Mouse (Mus musculus) adrenal gland, postnatal 25 days (tissue): Measurements from ENCODE around the gene Poc1a. TPM values are rescaled to one million over a fixed set of nuclear protein-coding genes. Genes with fewer than 3 reads are reported as not detected.

Experiments used
- DNase-seq: peaks from one replicate; pipeline ENCODE4 v3.0.0; 2021; ENCODE audit warnings: mixed read lengths
- total RNA-seq: library from RNA; stranded (reverse); gene quantifications from 2 replicates; pipeline ENCODE4 v1.2.3, GENCODE M21; 2021

Poc1a gene
- total RNA-seq, 1 experiment from 2014 or later: 6.3 TPM

DNA sequence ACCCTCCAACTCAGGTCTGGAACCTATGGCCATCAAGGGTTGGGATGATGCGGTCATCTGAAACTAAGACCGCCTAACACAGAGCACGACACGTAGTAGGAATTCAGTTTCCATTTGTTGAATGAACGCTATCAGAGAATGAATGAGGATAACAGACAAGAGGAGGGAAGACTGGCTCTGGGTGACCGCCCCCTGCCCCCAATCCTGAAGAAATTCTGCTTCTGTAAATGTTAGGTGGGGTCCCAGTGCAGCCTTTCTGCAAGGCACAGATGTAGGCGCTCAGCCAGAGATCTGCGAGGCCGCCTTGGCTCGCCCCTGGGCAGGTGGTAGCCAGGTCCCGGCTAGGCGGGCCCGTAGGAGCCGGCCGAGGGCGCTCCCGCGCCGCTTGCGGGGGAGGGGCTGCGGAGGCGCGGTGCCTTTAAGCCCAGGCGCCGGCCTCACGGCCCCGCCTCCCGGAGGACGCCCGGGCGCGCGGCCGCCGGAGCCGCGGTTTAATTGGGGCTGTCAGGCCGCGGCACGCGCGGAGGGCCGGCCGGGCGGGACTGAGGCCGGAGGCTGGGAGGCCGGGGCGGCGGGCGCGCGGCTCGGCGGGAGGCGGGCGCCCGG, 87.4 kb downstream of the Poc1a start, which contains the start of gene Dusp7:
Dusp7 (plus strand) TSS at position 521 of the 606 bp plus-strand sequence.
- DNase-seq: peak; percentile 88

DNA sequence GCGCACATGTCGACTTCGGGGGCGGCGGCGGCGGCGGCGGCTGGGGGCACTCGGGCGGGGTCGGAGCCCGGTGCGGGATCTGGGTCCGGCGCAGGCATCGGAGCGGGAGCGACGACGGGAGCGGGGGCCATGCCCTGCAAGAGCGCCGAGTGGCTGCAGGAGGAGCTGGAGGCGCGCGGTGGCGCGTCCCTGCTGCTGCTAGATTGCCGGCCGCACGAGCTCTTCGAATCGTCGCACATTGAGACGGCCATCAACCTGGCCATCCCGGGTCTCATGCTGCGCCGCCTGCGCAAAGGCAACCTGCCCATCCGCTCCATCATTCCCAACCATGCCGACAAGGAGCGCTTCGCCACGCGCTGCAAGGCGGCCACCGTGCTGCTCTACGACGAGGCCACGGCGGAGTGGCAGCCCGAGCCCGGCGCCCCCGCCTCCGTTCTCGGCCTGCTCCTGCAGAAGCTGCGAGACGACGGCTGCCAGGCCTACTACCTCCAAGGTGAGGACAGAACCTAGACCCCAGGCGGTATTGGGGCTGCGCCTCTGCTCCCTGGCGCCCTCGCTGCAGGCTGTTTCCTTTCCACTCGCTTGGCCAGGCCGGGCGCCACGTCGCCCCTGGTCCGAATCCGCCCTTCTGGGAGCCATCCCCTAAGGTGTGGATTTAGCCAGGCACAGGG, 88.1 kb downstream of the Poc1a start:
- DNase-seq: peak; percentile 59

GRCm38 (mm10) chr9:106369801-106370485, 89.1 kb downstream of the Poc1a start:
- no peak for DNase-seq

- DNase-seq: no peak
These were observed 89.9 kb downstream of the Poc1a start for GRCm38 (mm10) chr9:106370620-106371383.

DNA sequence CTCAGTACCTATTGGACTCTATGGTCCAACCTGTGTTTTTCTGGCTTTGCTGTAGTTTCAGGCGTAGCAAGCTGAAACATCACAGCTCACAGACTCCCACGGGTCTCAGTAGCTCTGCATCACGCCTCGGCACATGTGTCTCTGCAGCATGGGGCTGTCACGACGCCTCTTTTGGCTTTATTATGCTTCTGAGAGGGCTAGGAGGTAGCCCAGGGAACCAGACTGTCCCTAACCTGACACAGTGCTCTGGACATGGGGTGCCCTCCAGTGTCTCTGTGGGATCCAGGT, 90.5 kb downstream of the Poc1a start:
- no peak for DNase-seq

- peak; percentile 66 for DNase-seq
These were observed 90.9 kb downstream of the Poc1a start for GRCm38 (mm10) chr9:106371776-106372175.

GRCm38 (mm10) chr9:106372431-106373412, 91.9 kb downstream of the Poc1a start:
- DNase-seq: no peak

GRCm38 (mm10) chr9:106373973-106374372, 93.1 kb downstream of the Poc1a start:
- DNase-seq: no peak

- peak; percentile 23 for DNase-seq
These were observed 96.4 kb downstream of the Poc1a start for GRCm38 (mm10) chr9:106377247-106377646.

DNA sequence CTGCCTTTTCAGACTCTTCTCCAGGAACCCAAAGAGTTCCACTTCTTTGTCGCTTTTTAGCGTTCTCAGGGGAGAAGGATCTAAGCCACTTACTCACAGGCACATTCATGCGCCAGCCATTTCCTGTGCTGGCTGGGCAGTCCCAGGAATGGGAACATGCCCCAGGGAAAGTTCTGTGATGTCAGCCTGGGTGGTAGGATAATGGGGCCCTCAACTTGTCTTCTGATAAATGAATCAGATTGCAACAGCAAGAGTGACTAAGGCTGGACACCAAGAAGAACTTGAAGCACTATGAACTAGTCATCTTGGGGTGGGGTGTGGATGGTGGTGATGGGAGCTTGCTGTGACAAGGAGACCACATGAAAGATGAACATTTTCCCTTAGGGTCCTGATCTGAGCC, 97.2 kb downstream of the Poc1a start:
- DNase-seq: no peak

- DNase-seq: no peak
These were observed 97.9 kb downstream of the Poc1a start for GRCm38 (mm10) chr9:106378753-106379152.

GRCm38 (mm10) chr9:106386181-106386864, 105.5 kb downstream of the Poc1a start:
- DNase-seq: peak; percentile 27

DNA sequence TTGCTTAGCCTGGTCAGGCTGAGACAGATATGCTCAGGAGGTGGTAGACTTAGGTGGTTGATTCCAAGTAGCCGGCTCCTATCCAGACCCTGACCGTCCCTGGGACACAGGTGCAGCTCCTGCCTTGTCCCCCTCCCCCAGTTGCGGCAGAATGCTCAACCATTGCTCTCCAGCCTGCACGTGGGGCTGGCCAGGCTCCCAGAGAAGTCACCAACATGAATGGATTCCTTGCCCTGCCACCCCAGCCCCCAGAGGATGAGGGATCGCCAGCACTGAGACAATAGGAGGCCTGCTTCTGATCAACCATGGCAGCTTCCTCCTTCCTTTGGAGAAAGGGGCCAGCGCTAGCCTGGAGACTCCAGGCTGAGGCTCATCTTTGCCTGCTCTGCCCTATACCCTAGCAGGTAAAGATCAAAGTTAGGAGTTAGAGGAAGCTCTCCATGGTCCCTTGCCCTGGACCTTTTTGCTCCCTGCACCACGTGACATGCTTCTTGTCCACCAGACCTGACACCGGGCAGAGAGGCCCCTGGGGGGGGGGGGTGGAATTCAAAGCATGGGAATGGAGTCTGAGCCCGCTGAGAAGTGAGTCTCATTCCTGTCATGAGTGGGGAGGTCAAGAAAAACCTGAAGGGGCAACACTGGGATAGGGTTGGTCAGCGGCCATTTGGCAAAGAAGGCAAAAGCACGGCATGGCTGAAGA, 112.1 kb downstream of the Poc1a start:
- no peak for DNase-seq

DNA sequence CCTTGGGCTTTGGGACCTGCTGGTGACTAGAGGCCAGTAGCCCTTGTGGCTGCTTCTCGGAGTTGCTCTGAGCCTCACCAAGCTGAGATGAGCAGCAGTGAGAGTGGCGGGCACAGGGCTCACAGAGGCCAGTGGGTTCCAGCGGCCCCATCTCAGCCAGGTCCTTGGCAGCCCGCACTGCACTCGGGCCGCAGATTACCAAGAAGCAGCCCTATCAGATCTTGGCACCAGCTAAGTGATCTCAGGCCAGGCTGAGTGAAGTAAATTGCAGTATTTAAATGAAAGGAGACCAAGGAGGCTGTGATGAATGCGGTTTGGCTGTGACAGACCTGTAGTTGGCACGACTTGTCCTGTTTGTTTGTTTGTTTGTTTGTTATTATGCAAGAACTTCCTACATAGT, 112.7 kb downstream of the Poc1a start:
- DNase-seq: no peak

- DNase-seq: no peak
These were observed 114.1 kb downstream of the Poc1a start for GRCm38 (mm10) chr9:106394649-106395602.

DNA sequence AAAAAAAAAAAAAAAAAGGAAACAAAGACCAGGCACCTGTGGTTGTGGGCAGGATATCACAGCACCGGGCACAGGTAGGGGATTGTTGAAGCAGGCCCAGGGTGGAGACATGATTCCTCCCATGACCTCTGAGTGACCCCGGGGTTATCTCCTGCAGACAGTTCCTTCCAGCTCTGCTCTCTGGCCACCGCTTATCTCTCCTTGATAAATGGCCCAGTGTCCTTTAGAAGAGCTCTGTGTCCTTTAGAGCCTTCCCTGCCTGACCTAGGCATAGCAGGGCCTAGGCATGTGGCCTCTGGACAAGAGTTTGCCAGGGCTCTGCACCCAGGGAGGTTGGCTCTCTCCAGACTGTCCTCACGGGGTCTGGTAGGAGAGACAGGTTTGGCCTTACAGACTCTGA, 116.9 kb downstream of the Poc1a start:
- DNase-seq: peak; percentile 17

- DNase-seq: no peak
These were observed 117.9 kb downstream of the Poc1a start for GRCm38 (mm10) chr9:106398667-106399311.

- DNase-seq: no peak
These were observed 118.9 kb downstream of the Poc1a start for GRCm38 (mm10) chr9:106399808-106400207.
